Mouse (Mus musculus) G1E (cell line): ENCODE data around the gene Ccz1. TPM values are rescaled to one million over a fixed set of nuclear protein-coding genes. Genes with fewer than 3 reads are reported as not detected.

Experiments used
- ATAC-seq: 2 replicates; pipeline ENCODE4 v1.8.0; 2016; ENCODE audit warnings: mild to moderate bottlenecking; ENCODE audit not compliant: insufficient number of reproducible peaks, poor library complexity, low FRiP score, severe bottlenecking; ENCODE audit errors: extremely low read depth
- DNase-seq: peaks from one replicate; pipeline ENCODE4 v3.0.0; 2012; ENCODE audit warnings: low spot score
- H3K27me3 ChIP-seq: 2 replicates; pipeline ENCODE4 v1.6.1; 2012; ENCODE audit warnings: mild to moderate bottlenecking, low read length, inconsistent platforms; ENCODE audit not compliant: insufficient read depth
- H3K36me3 ChIP-seq: replicated peaks from 2 replicates; pipeline ENCODE3; 2012; ENCODE audit warnings: mild to moderate bottlenecking, inconsistent platforms
- H3K4me1 ChIP-seq: 2 replicates; pipeline ENCODE4 v1.6.1; 2012; ENCODE audit warnings: low read depth, low read length, inconsistent platforms, mixed read lengths; ENCODE audit not compliant: insufficient read depth
- H3K4me3 ChIP-seq: 2 replicates; pipeline ENCODE4 v1.5.1; 2012; ENCODE audit warnings: low read depth, mild to moderate bottlenecking, inconsistent platforms, low read length, moderate library complexity, mixed read lengths
- H3K9me3 ChIP-seq: replicated peaks from 2 replicates; pipeline ENCODE4 v1.6.1; 2012; ENCODE audit warnings: inconsistent platforms
- CTCF ChIP-seq: IDR thresholded peaks from 2 replicates; pipeline ENCODE4 v1.5.1; 2012; ENCODE audit warnings: low read depth, low read length, inconsistent platforms, mixed read lengths
- GATA1 ChIP-seq: IDR thresholded peaks from 2 replicates; pipeline ENCODE4 v1.6.1; 2012; ENCODE audit warnings: borderline replicate concordance, low read length, inconsistent platforms, mixed read lengths
- GATA2 ChIP-seq: IDR thresholded peaks from 2 replicates; pipeline ENCODE4 v1.6.1; 2012; ENCODE audit warnings: low read depth, low read length, inconsistent platforms, borderline replicate concordance
- POLR2AphosphoS5 ChIP-seq: IDR thresholded peaks from 2 replicates; pipeline ENCODE4 v1.6.1; 2012; ENCODE audit warnings: low read depth, low read length, inconsistent platforms; ENCODE audit not compliant: insufficient replicate concordance
- TAL1 ChIP-seq: conservative IDR thresholded peaks from 2 replicates; pipeline ENCODE4 v1.6.1; 2012; ENCODE audit warnings: low read depth, low read length, inconsistent platforms, mixed read lengths
- polyA plus RNA-seq: library from polyadenylated mRNA; stranded (reverse); fragments of >175 nt; gene quantifications from 2 replicates; pipeline ENCODE4 v1.2.3, GENCODE M21; 2012
- total RNA-seq, 2 experiments: library from RNA; stranded (forward) in 1 of 2; stranded (reverse) in 1 of 2; fragments of 200-1000 nt in 1 of 2; fragments of >200 nt in 1 of 2; fragmentation: Nextera tagmentation in 1 of 2; gene quantifications; 2 replicates each; pipeline ENCODE4 v1.2.3; 2014 to 2017

Ccz1 gene
- total and polyA plus RNA-seq, 3 experiments = 50.9 to 107 (median 107) TPM

GRCm38 (mm10) chr5:143987596-143987995 lies 27.1 kb downstream of the Ccz1 start:
- no peak for DNase-seq
- H3K4me3 ChIP-seq = no peak overlapping the region
- no peak for ATAC-seq
- H3K9me3 ChIP-seq = no peaks in the 10 kb centered on the region
- no peaks in the 10 kb centered on the region for H3K27me3 ChIP-seq
- TF ChIP-seq POLR2AphosphoS5 (no peak), TAL1 (no peak), GATA1 (no peak), CTCF (no peak), GATA2 (no peak)
- H3K36me3 ChIP-seq = peaks cover 96% of the 10 kb centered on the region
- H3K4me1 ChIP-seq = 0 out of 2 replicates have a peak, but pooled peaks cover 3% of the 10 kb centered on the region

- ATAC-seq (no peak), DNase-seq (no peak)
- TF ChIP-seq GATA1 (no peak), GATA2 (no peak), CTCF (no peak), TAL1 (no peak)
- H3K36me3 ChIP-seq = peaks cover 92% of the 10 kb centered on the region
- no peaks in the 10 kb centered on the region for H3K9me3 ChIP-seq
- H3K27me3 ChIP-seq = no peaks in the 10 kb centered on the region
- H3K4me1 ChIP-seq = 0 out of 2 replicates have a peak, but pooled peaks cover 3% of the 10 kb centered on the region
- H3K4me3 ChIP-seq = no peak overlapping the region
These were observed 29.3 kb downstream of the Ccz1 start for GRCm38 (mm10) chr5:143985381-143985780.

- no peaks in the 10 kb centered on the region for H3K9me3 ChIP-seq
- H3K27me3 ChIP-seq = no peaks in the 10 kb centered on the region
- H3K4me1 ChIP-seq = no peaks in the 10 kb centered on the region
- no peak for TF ChIP-seq GATA2
- DNase-seq (no peak), ATAC-seq (no peak)
- no peak overlapping the region for H3K4me3 ChIP-seq
- H3K36me3 ChIP-seq = peaks cover 62% of the 10 kb centered on the region
These were observed 32.3 kb downstream of the Ccz1 start for GRCm38 (mm10) chr5:143982361-143982760.

- DNase-seq (no peak), ATAC-seq (no peak)
- Histone ChIP-seq H3K9me3 (no peaks in the 10 kb centered on the region), H3K36me3 (peaks cover 47% of the 10 kb centered on the region), H3K4me1 (peaks cover 11% of the 10 kb centered on the region), H3K27me3 (no peaks in the 10 kb centered on the region), H3K4me3 (no peak overlapping the region)
- TF ChIP-seq TAL1 (no peak), GATA1 (no peak), GATA2 (no peak), CTCF (no peak), POLR2AphosphoS5 (no peak)
These were observed 33.8 kb downstream of the Ccz1 start for GRCm38 (mm10) chr5:143980858-143981257.

- peaks cover 11% of the 10 kb centered on the region for H3K36me3 ChIP-seq
- TF ChIP-seq CTCF = no peak
- H3K4me3 ChIP-seq = no peak overlapping the region
- peaks cover 27% of the 10 kb centered on the region for H3K4me1 ChIP-seq
- ATAC-seq (no peak), DNase-seq (no peak)
- H3K9me3 ChIP-seq = no peaks in the 10 kb centered on the region
- H3K27me3 ChIP-seq = peaks cover 2% of the 10 kb centered on the region; the same call in 1 of the 2 replicates
These were observed 37.8 kb downstream of the Ccz1 start for GRCm38 (mm10) chr5:143976726-143977431.

- peaks cover 27% of the 10 kb centered on the region for H3K4me1 ChIP-seq
- no peak for ATAC-seq
These were observed 38.4 kb downstream of the Ccz1 start for GRCm38 (mm10) chr5:143976232-143976631.

GRCm38 (mm10) chr5:143975631-143975933 lies 39.1 kb downstream of the Ccz1 start:
- DNase-seq (no peak), ATAC-seq (no peak)
- H3K36me3 ChIP-seq = no peaks in the 10 kb centered on the region
- TF ChIP-seq GATA2 (no peak), CTCF (no peak), GATA1 (no peak), POLR2AphosphoS5 (no peak), TAL1 (no peak)
- H3K4me3 ChIP-seq = no peak overlapping the region
- H3K9me3 ChIP-seq = no peaks in the 10 kb centered on the region
- H3K27me3 ChIP-seq = peaks cover 2% of the 10 kb centered on the region; the same call in 1 of the 2 replicates
- peaks cover 27% of the 10 kb centered on the region for H3K4me1 ChIP-seq

More at GRCm38 (mm10) chr5:143976232-143976631, 38.4 kb downstream of the Ccz1 start:
- DNase-seq = no peak
- no peaks in the 10 kb centered on the region for H3K9me3 ChIP-seq
- H3K36me3 ChIP-seq = peaks cover 4% of the 10 kb centered on the region
- H3K4me3 ChIP-seq = no peak overlapping the region
- TF ChIP-seq POLR2AphosphoS5 (no peak), TAL1 (no peak)
- H3K27me3 ChIP-seq = peaks cover 2% of the 10 kb centered on the region; the same call in 1 of the 2 replicates
